Mouse (Mus musculus) embryo, embryonic 9.5 days (tissue): Measurements from ENCODE around the gene Tor1aip2.

Experiments
- DNase-seq: peaks from one replicate; pipeline ENCODE4 v3.0.0-alpha.2; 2017; ENCODE audit errors: extremely low spot score

Gene Tor1aip2

GRCm38 (mm10) chr1:156041451-156042241, 6.4 kb downstream of the Tor1aip2 start:
- DNase-seq = no peak

DNA sequence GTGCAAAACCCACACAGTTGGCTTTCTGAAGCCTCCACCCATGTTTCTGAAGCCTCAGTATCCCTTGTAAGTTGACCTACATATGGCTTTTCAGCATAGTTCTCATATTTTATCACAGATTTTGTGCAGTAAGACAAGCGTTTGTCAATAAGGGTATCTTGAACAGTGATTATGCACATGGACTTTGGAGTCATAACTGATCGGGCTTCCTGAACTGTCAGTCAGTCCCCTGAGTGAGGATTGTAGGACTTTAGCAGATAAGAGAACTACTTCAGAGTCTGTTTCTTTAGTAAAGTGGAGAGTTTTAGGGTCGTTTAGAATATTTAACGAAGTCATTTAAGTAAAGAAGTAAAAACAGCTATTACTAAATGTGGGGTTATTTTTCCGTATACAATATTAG, 7.3 kb downstream of the Tor1aip2 start:
- no peak for DNase-seq

GRCm38 (mm10) chr1:156043027-156043426, 7.8 kb downstream of the Tor1aip2 start:
- DNase-seq = peak; percentile 32

- DNase-seq = no peak
Measured at GRCm38 (mm10) chr1:156044211-156044611, 9.0 kb downstream of the Tor1aip2 start.

DNA sequence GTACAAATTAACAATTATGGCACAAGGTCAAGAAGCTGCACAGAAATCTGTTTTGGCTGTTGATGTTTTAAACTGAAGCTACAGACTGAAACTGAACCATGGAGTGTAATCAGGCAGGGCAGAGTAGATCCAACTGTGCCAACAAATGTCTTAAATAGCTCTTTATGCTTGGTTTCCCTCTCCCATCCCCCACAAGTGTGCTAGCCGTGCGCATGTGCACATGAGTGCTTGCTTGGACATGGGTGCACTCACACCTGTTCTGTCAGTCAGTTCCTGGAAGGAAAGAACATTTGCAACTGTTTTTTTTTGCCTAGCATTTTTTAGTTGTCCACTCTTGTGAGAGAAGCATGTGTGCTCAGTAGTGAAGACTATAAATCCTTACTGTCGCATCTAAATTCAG, 11.5 kb downstream of the Tor1aip2 start:
- DNase-seq = no peak

DNA sequence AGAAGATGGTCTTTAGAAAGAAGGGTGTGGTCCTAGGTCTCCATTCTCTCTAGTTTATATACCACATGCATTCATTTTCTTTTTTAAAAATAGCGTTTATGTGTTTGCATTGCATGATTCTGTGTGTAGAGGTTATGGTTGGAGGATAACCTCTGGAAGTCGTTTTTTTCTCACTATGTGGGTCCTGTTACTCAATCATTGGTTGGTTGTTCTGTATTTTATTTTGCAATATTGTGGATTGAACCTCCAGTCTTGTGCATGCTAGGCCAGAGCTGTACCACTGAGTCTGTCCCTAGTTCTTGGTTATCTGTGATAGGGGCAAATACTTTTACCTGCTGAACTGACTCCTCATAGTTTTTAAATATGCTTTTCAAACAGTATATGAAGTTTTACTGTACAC, 23.0 kb downstream of the Tor1aip2 start:
- DNase-seq = no peak

DNA sequence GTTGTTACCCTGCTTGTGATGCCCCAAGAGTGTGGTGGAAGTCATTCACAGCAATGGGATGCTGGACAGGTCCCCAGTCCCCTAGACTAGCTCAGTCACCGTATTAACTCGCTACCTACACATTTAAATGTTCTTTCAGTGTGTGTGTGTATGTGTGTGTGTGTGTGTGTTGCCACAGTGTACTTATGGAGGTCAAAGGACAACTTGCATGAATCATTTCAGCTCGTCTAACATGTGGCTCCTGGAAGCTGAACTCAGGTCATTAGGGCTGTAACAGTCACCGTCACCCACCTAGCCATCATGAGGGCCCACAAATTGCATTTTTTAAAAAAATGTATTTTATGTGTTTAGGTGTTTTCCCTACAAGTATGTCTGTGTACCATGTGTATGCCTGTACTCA, 27.0 kb downstream of the Tor1aip2 start:
- DNase-seq = no peak

GRCm38 (mm10) chr1:156066133-156066532, 30.9 kb downstream of the Tor1aip2 start:
- DNase-seq = no peak

- no peak for DNase-seq
Measured at GRCm38 (mm10) chr1:156070106-156070505, 34.9 kb downstream of the Tor1aip2 start.

GRCm38 (mm10) chr1:156073169-156073821, 38.1 kb downstream of the Tor1aip2 start:
- no peak for DNase-seq

GRCm38 (mm10) chr1:156074575-156074974, 39.4 kb downstream of the Tor1aip2 start:
- DNase-seq = peak; percentile 36

DNA sequence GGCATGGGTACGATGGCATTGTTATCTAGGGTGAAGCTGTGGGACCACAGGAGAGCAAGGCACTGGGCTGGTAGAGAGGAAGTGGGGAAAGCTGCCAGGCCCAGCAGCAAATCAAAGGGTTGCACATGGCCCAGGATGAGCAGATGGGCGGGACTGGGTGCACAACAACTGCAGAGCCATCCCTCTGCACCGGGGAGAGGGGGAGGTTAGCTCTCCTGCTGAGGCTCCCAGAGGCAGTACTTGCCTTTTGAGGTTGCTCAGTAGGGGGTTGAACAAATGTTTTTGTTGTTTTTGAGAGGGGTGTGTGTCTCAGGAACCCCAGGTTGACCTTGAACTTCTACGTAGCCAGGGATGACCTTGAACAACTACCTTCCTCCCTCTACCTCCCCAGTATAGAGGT, 41.3 kb downstream of the Tor1aip2 start:
- no peak for DNase-seq

GRCm38 (mm10) chr1:156077655-156078054, 42.5 kb downstream of the Tor1aip2 start:
- no peak for DNase-seq

GRCm38 (mm10) chr1:156084603-156085002, 49.4 kb downstream of the Tor1aip2 start:
- no peak for DNase-seq

DNA sequence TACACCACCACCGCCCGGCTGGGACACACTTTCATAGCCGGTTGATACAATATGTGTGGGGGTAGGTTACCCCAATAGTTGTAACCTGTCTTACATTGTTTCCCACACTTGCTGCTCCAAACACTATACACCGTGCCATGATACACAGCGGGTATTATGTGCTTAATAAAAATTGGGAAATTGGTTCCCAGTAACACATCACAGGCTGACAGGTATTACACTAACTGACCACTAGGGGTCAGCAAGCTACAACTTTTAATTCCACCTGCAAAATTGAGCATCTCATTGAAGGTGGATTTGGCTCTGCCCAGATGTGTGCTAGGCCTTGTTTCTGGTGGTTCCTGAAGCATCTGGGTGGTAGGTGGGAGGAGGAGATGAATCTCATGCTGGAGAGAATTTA, 50.6 kb downstream of the Tor1aip2 start:
- peak; percentile 53 for DNase-seq

- no peak for DNase-seq
Measured at GRCm38 (mm10) chr1:156087586-156087985, 52.4 kb downstream of the Tor1aip2 start.

DNA sequence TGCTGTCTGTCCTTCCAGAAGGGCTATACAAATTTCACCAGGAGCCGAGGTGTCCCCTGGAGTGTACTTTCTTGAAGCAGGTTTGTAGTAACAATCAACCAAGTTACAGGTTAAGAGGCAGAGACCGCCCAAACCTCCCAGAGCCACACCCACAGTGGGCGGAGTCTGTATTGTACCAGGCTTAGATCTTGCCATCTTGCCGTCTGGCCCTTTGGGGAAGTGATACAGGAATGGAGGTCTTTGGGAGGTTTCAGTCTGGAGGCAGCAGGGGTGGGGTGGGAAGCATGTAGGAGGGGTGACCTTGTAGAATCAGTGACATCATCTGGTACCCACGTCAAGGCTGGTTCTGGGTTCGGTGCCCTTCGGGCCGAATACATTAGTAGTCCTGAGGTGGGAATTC, 54.4 kb downstream of the Tor1aip2 start:
- DNase-seq = no peak

DNA sequence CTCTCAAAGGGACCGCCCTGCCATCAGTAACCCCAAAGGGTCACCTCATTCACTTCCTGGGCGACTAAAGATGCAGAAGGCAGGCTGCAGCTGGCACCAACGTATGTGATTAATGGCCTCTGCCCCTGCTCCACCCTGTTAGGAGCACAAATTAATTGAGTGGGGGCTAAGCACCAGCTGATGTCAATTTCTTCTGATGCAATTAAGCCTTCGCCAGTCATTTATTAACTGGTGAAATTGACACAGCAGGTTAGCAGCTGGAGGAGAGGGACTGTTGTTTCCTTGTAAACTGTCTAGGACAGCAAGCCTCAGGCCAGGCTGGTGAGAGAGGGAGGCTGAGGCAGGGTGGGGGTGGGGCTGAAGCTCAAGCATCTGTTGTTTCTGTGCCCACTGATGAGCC, 54.8 kb downstream of the Tor1aip2 start:
- DNase-seq = no peak

DNA sequence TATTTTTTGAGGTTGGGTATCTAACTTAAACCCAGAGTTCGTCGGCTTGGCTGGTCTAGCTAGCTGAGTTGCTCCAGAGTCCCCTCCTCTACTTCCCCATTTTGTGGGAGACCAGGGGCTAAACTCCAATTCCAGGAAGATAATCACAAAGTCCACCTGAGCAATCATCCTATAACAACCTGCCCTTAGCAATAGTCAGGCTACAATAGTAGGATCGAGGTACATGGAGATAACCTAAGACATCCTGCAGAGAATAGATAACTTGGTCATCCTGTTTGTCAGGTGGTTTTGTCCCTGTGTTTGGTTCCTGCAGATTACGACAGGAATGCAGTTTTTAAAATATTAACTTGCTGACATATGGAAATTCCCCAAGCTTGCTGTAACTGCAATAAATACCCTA, 56.6 kb downstream of the Tor1aip2 start:
- no peak for DNase-seq

GRCm38 (mm10) chr1:156103763-156104162, 68.6 kb downstream of the Tor1aip2 start:
- no peak for DNase-seq

DNA sequence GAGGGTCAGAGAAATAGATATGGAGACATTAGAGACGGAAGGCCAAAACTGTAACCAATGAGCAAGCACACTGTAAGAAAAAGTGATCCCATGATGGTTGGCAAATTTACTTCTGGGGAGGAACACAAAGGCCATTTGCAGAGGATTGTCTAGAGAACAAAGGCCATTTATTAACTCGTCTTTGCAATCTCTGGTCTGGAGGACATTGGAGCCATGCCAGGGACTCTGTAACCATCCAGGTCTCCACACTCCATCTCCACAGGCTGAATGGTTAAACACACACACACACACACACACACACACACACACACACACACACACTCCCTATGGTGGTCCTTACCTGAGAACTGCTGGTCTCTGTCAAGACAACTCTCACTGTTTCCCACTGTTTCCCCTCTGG, 70.2 kb downstream of the Tor1aip2 start:
- no peak for DNase-seq

DNA sequence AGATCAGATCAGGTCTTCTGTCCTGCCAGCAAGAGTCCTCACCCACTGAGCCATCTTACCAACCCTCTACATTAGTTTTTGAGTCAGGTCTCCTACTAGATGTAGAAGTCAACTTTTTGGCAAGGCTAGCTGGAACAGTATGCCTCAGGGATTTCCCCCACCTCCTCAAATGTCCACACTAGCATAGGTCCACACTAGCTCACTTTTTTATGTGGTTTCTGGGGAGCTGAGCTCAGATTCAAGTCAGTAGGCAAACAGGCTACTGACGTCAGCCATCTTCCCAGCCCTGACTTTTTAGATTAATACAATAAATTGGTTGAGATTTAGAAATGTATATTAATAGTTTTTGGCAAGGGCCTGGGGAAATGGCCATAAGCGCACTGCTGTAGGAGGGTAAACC, 72.2 kb downstream of the Tor1aip2 start:
- no peak for DNase-seq

DNA sequence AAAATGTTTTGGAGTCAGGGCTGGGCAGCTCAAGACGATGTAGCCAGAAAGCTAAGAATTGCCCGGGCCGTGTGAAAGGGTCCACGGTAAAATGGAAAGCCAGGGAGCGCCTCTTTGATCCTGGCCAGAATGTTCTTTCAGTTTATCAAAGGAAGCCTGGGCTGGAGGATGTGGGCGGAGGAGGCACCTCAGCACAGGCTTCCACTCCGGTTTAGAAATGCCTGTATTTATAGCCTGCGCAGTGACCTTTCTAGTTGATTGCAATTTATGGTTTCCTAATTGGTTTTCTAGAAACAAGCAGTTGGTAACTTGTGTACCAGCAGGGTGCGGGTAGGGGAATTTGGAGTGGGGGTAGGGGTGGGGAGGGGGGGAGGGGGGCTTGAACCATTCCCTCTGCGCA, 73.2 kb downstream of the Tor1aip2 start:
- DNase-seq = no peak
